Comparison of ENCODE assay signal across 9 mouse cellular contexts in genomic region chr16:93686945-93687344, GRCm38 (mm10). TPM values are rescaled to one million over a fixed set of nuclear protein-coding genes. Genes with fewer than 3 reads are reported as not detected.
A peak's percentile ranks its signal among the peaks of the same experiment; 100 is the strongest.
DNase-seq lines count a peak whose midpoint lies in the region; ATAC-seq and TF ChIP-seq lines count a peak whose summit lies in the region.
"Had no signal": no experiment of that assay in that cellular context is flagged by ENCODE, and none has a peak within 500 bp of the region (broad histone marks: within the 10 kb centered on the region; RNA-seq: fewer than 3 reads in every experiment).

No protein-coding gene starts in this region.

- no peak overlapping the region for H3K9ac ChIP-seq in limb, embryonic 12.5 days (replicated peaks)

- H3K4me1 ChIP-seq in limb, embryonic 12.5 days (replicated peaks): peaks cover 30% of the 10 kb centered on the region
- H3K4me1 ChIP-seq in limb, embryonic 10.5 days: peaks cover 25% of the 10 kb centered on the region

- DNase-seq in limb, embryonic 10.5 days (ENCODE audit: low spot score): no peak
- DNase-seq in Patski (ENCODE audit: low read depth, low spot score): no peak
- peak; percentile 30 for DNase-seq in gonadal fat pad, adult 2 months (ENCODE audit: low read depth)
- peak; percentile 60 for DNase-seq in lung, postnatal 36 days
- DNase-seq in spleen, adult 18-20 months: no peak
- no peak for DNase-seq in spleen, adult 12 weeks (ENCODE audit: low spot score)

- in situ Hi-C loops in Patski (cut with MboI; ENCODE audit: low pct_unique_long_range_greater_than_20kb): loop anchor here (10.0 kb wide), 1 partner anchor 98 kb away; no protein-coding TSS in a partner anchor

- no peaks in the 10 kb centered on the region for H3K36me3 ChIP-seq in limb, embryonic 12.5 days
- H3K36me3 ChIP-seq in limb, embryonic 10.5 days: no peaks in the 10 kb centered on the region

- peaks cover 4% of the 10 kb centered on the region; the same call in 1 of the 2 replicates for H3K9me3 ChIP-seq in limb, embryonic 12.5 days
- no peaks in the 10 kb centered on the region for H3K9me3 ChIP-seq in limb, embryonic 10.5 days (replicated peaks)

- CTCF ChIA-PET in Patski (lab: Charles Lee): interaction anchor here (0.8 to 2.7 kb wide), 12 partner anchors 9 to 100 kb away, joined by 3 to 21 read pairs (median 4); partner anchors contain the start of gene Dop1b

- TF ChIP-seq CTCF in Patski (IDR thresholded peaks at IDR 0.05): peak; percentile 46

- peak overlapping the region; percentile 25; the same call in 1 of the 2 replicates for H3K4me2 ChIP-seq in limb, embryonic 12.5 days

- H3K27me3 ChIP-seq in limb, embryonic 12.5 days: peaks cover 39% of the 10 kb centered on the region
- H3K27me3 ChIP-seq in limb, embryonic 10.5 days (ENCODE audit: low read depth, poor library complexity, severe bottlenecking): peaks cover 40% of the 10 kb centered on the region
- H3K27me3 ChIP-seq in Patski: no peaks in the 10 kb centered on the region

- H3K4me3 ChIP-seq in limb, embryonic 12.5 days (replicated peaks): no peak overlapping the region
- H3K4me3 ChIP-seq in limb, embryonic 10.5 days: no peak overlapping the region
- H3K4me3 ChIP-seq: erythroblast, embryonic 14.5 days had no signal

- no peak overlapping the region for H3K27ac ChIP-seq in limb, embryonic 12.5 days
- no peak overlapping the region for H3K27ac ChIP-seq in limb, embryonic 10.5 days

- no peak for ATAC-seq in limb, embryonic 12.5 days (ENCODE audit: insufficient number of reproducible peaks, insufficient read depth, low FRiP score, low TSS enrichment, low read depth)
- ATAC-seq in Patski: no peak
- ATAC-seq in erythroblast, adult 5-6 weeks (replicated peaks; ENCODE audit: low FRiP score, poor library complexity, severe bottlenecking): no peak

- WGBS in limb, embryonic 12.5 days: 46% methylated on average over 5 of the region's 5 CpGs
- WGBS in limb, embryonic 10.5 days: 45% methylated on average over 5 of the region's 5 CpGs

- POLR2A ChIA-PET in Patski (lab: Charles Lee): no interaction called here

RNA-seq across cellular contexts. Expression of gene Cbr3, which starts 3.9 kb away (rescaled TPM):
- 1.3 and 1.9 TPM in 2 replicates for polyA plus RNA-seq in limb, embryonic 12.5 days (2016; fragmentation: Nextera tagmentation; extraction: Ambion mirVana)
- polyA plus RNA-seq in limb, embryonic 10.5 days (2016; fragmentation: Nextera tagmentation; extraction: Ambion mirVana): 0.60 and 0.93 TPM in 2 replicates
- polyA plus RNA-seq in Patski (2021): 16.6 TPM
- 18.6 and 24.6 TPM in 2 replicates for polyA plus RNA-seq in gonadal fat pad, adult 2 months (2012; rRNA removed)
- not detected in 2 replicates for total RNA-seq in erythroblast, adult 5-6 weeks (2015; ENCODE audit: low replicate concordance)
- not detected in 2 replicates for total RNA-seq in erythroblast, adult 5-6 weeks (2017; ENCODE audit: low replicate concordance)
- polyA plus RNA-seq: erythroblast, embryonic 14.5 days had no signal

RNA-seq across cellular contexts. Expression of gene Dop1b, which starts 24.8 kb away (rescaled TPM):
- 9.6 and 11.2 TPM in 2 replicates for polyA plus RNA-seq in limb, embryonic 12.5 days (2016; fragmentation: Nextera tagmentation; extraction: Ambion mirVana)
- polyA plus RNA-seq in limb, embryonic 10.5 days (2016; fragmentation: Nextera tagmentation; extraction: Ambion mirVana): 3.4 and 5.3 TPM in 2 replicates
- polyA plus RNA-seq in Patski (2021): 12.6 TPM
- polyA plus RNA-seq in gonadal fat pad, adult 2 months (2012; rRNA removed): 67.5 and 77.6 TPM in 2 replicates
- 78.4 and 136 TPM in 2 replicates for total RNA-seq in erythroblast, adult 5-6 weeks (2015; ENCODE audit: low replicate concordance)
- total RNA-seq in erythroblast, adult 5-6 weeks (2017; ENCODE audit: low replicate concordance): 84.1 and 125 TPM in 2 replicates

RNA-seq across cellular contexts. Expression of gene Gm5678, which starts 59.0 kb away (rescaled TPM):
- not detected in 2 replicates for polyA plus RNA-seq in limb, embryonic 12.5 days (2016; fragmentation: Nextera tagmentation; extraction: Ambion mirVana)
- not detected in 2 replicates for polyA plus RNA-seq in limb, embryonic 10.5 days (2016; fragmentation: Nextera tagmentation; extraction: Ambion mirVana)
- 4.3 TPM for polyA plus RNA-seq in Patski (2021)
- polyA plus RNA-seq in gonadal fat pad, adult 2 months (2012; rRNA removed): not detected in 2 replicates
- not detected in 2 replicates for total RNA-seq in erythroblast, adult 5-6 weeks (2015; ENCODE audit: low replicate concordance)
- total RNA-seq in erythroblast, adult 5-6 weeks (2017; ENCODE audit: low replicate concordance): not detected in 2 replicates
- polyA plus RNA-seq: erythroblast, embryonic 14.5 days had no signal

Comparison
In these comparisons a context has a peak if more than half of its experiments do, and no peak if none do; other contexts are left out.
1. DNase-seq: peak in gonadal fat pad, adult 2 months (single experiment) and lung, postnatal 36 days (single experiment); none in limb, embryonic 10.5 days (single experiment), Patski (single experiment), spleen, adult 18-20 months (0 of 2) and spleen, adult 12 weeks (single experiment).